Mouse (Mus musculus): ENCODE results near the gene Olfr180. TPM values are rescaled to one million over a fixed set of nuclear protein-coding genes. Genes with fewer than 3 reads are reported as not detected.

Gene Olfr180
- total RNA-seq (2021): not detected

GRCm38 (mm10) chr16:58929292-58929691 is at the start of gene Olfr180:
Olfr180 (minus strand) TSS chr16:58929392.
- DNase-seq: no peak

- no peak for DNase-seq
These were observed 537 bp downstream of the Olfr180 start, which contains the start of gene Olfr181 for GRCm38 (mm10) chr16:58928655-58929054. Olfr181 (minus strand) TSS chr16:58928755.

DNA sequence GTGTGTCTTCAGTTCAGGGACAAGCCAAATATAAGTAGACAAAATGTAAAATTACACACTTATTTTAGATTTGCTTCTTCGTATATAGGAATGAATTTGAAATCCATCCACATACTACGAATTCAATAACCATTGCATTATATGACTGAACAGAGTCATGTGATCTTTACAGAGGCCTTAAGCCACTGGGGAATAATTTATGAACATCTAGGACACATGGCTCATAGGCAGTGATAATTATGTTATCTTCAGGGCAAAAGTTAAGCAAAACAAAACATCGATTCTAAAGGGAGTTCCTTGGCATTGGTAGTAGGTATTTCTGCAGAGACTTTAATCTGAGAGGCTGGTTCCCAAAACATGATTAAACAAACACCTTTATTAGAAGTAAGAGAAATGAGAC is 37.2 kb downstream of the Olfr180 start, which contains the start of gene Olfr178:
Olfr178 (minus strand) TSS at position 101 of the 400 bp plus-strand sequence.
- no peak for DNase-seq

GRCm38 (mm10) chr16:58884416-58884815 is 44.8 kb downstream of the Olfr180 start:
- DNase-seq: no peak

DNA sequence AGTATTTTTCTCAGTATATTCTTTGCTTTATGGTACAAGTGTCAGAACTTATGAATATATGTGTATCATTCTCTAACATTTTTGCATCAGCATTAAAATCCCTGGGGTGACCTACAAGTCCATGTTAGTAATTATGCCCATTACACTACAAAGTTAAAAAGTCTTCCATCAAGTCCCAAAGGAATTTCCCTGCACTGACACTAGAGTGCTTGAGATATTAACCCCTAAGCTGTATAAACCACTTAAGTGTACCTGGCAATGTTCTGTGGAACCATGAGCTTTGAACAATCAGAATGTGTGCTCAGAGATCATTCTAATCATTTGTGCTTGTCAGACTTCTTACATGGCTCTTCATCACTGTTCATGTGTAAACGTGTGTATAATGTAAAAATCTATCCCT is 54.5 kb downstream of the Olfr180 start, which contains the start of gene Olfr177:
Olfr177 (minus strand) TSS at position 101 of the 400 bp plus-strand sequence.
- no peak for DNase-seq

Other genes starting within 250 kb of the Olfr180 start
- gene Gpr15, start 210.3 kb downstream of the Olfr180 start, total RNA-seq (2021): not detected
- gene Cldnd1, start 201.5 kb downstream of the Olfr180 start, total RNA-seq (2021): 10 to 100 TPM; 73.2 to 79.4 TPM
- gene Olfr172, start 166.2 kb downstream of the Olfr180 start, total RNA-seq (2021): not detected
- not detected for gene Olfr173, start 129.1 kb downstream of the Olfr180 start, total RNA-seq (2021)
- not detected for gene Olfr175-ps1, start 102.6 kb downstream of the Olfr180 start, total RNA-seq (2021)
- gene Olfr177, start 54.6 kb downstream of the Olfr180 start, total RNA-seq (2021): not detected
- not detected for gene Olfr178, start 37.3 kb downstream of the Olfr180 start, total RNA-seq (2021)
- gene Olfr181, start 637 bp downstream of the Olfr180 start, total RNA-seq (2021): not detected
- not detected for gene Olfr183, start 66.0 kb upstream of the Olfr180 start, total RNA-seq (2021)
- gene Olfr186, start 100.9 kb upstream of the Olfr180 start, total RNA-seq (2021): not detected
- gene Olfr187, start 110.4 kb upstream of the Olfr180 start, total RNA-seq (2021): not detected
- not detected for gene Olfr190, start 148.6 kb upstream of the Olfr180 start, total RNA-seq (2021)
- not detected for gene Olfr191, start 160.4 kb upstream of the Olfr180 start, total RNA-seq (2021)
- gene Olfr193, start 182.5 kb upstream of the Olfr180 start, total RNA-seq (2021): not detected
- not detected for gene Olfr194, start 191.7 kb upstream of the Olfr180 start, total RNA-seq (2021)
- gene Olfr195, start 217.7 kb upstream of the Olfr180 start, total RNA-seq (2021): not detected
- gene Olfr196, start 241.1 kb upstream of the Olfr180 start, total RNA-seq (2021): not detected